Mouse (Mus musculus): Measurements from ENCODE around the gene Ubap2.

DNA sequence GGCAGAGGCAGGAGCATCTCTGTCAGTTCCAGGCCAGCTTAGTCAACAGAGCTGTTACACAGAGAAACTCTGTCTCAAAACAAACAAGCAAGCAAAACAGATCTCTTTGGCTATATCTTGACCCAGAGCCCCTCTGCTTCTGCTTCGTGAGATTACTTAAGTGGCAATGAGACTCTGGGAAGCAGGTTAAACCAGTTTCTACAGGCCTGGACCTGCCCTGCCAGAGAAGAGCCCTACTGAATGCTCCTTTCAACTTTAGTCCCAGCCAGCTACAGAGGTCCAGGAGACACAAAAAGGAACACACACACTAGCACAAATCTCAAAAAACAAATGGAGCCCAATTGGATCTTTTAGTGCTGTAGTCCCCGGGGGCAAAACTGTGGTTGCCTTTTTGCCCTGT, 9.1 kb upstream of the Ubap2 start:
- TF ChIP-seq CTCF (IDR thresholded peaks at IDR 0.05) (no peak), POLR2A (IDR thresholded peaks at IDR 0.05; ENCODE audit: insufficient read depth, low read depth, low read length) (no peak)

All from heart, adult 2 months (tissue).